Mouse (Mus musculus) bone marrow, adult 2 months (tissue): Measurements from ENCODE around the gene Pomgnt2.

Experiments
- CTCF ChIP-seq: fragments of 200-500 bp; IDR thresholded peaks from 2 replicates; pipeline ENCODE4 v1.5.1; 2011; ENCODE audit warnings: low read length, control low read depth; ENCODE audit not compliant: control insufficient read depth, insufficient read depth
- POLR2A ChIP-seq: fragments of 200-500 bp; IDR thresholded peaks from 2 replicates; pipeline ENCODE4 v1.6.1; 2011; ENCODE audit warnings: low read depth, mild to moderate bottlenecking, control low read depth, low read length, borderline replicate concordance; ENCODE audit not compliant: control insufficient read depth

DNA sequence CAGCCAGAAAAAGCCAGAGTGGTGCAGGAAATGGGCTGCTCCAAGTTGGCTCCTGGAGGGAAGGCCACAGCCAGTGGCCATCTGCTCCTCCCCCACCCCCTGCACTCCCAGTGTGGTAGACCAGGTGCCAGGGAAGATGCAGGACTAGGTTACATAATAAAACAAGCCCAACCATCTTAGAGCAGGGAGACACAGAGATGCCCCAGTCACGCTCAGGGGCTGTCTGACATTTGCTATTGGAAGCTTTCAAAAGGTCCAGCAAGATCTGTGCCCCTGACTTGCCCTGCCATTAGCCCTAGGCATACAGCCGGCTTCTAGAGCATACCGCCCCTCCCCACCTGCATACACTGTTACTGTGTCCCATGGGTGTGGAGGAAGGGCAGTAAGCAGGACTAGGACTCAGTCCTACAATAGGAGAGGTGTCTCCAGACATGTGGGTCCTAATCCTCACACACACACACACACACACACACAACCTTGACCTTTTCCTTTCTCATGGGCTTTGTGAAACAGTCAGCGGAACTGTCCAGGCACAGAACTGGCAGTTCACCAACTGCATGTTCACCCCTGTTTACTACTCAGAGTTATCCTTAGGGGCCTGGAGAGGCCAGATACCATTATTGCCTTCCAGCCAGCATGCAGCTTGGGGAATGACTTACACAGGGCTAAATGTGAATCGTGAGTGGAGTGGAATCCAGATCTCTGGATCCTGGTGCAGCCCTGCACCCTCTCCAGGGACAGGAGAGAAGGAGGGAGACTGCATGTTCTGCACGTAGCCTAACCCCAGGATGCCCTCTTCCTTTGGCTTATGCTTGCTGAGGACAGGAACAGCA is 30.4 kb upstream of the Pomgnt2 start:
- TF ChIP-seq POLR2A (no peak), CTCF (no peak)
